In the genomic region with DNA sequence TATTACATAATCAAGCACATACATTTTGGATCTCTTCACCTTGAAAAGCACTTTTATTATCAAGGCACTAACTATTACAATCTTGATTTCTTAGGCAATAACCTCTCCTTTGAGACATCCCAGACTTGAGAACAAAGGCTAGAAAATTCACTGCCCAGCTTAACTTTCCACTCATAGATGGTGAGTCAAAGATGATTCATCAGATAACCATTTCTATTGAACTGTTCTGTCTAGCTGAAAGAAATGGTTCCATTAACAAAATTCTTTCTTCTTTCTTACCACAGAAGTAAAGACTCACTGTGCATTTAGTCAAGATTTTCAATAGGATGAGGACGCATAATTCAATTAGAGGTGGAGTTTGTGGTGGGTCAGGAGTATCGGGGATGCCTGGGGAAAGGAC, we compare ENCODE assay signal across 21 mouse cellular contexts.
"Had no signal": no experiment of that assay in that cellular context is flagged by ENCODE, and none has a peak within 500 bp of the region (broad histone marks: within the 10 kb centered on the region; RNA-seq: fewer than 3 reads in every experiment).

No protein-coding gene starts in this region.

- H3K36me3 ChIP-seq: limb, embryonic 10.5 days; limb, embryonic 13.5 days; liver, embryonic 12.5 days; liver, embryonic 15.5 days; lung, embryonic 15.5 days; midbrain, embryonic 12.5 days; midbrain, embryonic 15.5 days; neural tube, embryonic 13.5 days had no signal

- H3K9me3 ChIP-seq: limb, embryonic 10.5 days; limb, embryonic 13.5 days; liver, embryonic 12.5 days; liver, embryonic 15.5 days; lung, embryonic 15.5 days; midbrain, embryonic 12.5 days; midbrain, embryonic 15.5 days; neural tube, embryonic 13.5 days had no signal

- H3K4me3 ChIP-seq: limb, embryonic 10.5 days; limb, embryonic 13.5 days; liver, embryonic 12.5 days; liver, embryonic 15.5 days; lung, embryonic 15.5 days; midbrain, embryonic 12.5 days; midbrain, embryonic 15.5 days; neural tube, embryonic 13.5 days had no signal

- H3K9ac ChIP-seq: limb, embryonic 13.5 days; liver, embryonic 12.5 days; liver, embryonic 15.5 days; lung, embryonic 15.5 days; midbrain, embryonic 12.5 days; midbrain, embryonic 15.5 days; neural tube, embryonic 13.5 days had no signal

- H3K4me1 ChIP-seq: limb, embryonic 13.5 days; liver, embryonic 12.5 days; liver, embryonic 15.5 days; lung, embryonic 15.5 days; midbrain, embryonic 12.5 days; midbrain, embryonic 15.5 days; neural tube, embryonic 13.5 days had no signal

- H3K27ac ChIP-seq: limb, embryonic 10.5 days; limb, embryonic 13.5 days; liver, embryonic 12.5 days; liver, embryonic 15.5 days; lung, embryonic 15.5 days; midbrain, embryonic 12.5 days; midbrain, embryonic 15.5 days; neural tube, embryonic 13.5 days had no signal

- H3K27me3 ChIP-seq: limb, embryonic 13.5 days; liver, embryonic 12.5 days; liver, embryonic 15.5 days; lung, embryonic 15.5 days; midbrain, embryonic 12.5 days; midbrain, embryonic 15.5 days; neural tube, embryonic 13.5 days had no signal

- H3K4me2 ChIP-seq: limb, embryonic 13.5 days; liver, embryonic 12.5 days; liver, embryonic 15.5 days; lung, embryonic 15.5 days; midbrain, embryonic 12.5 days; midbrain, embryonic 15.5 days; neural tube, embryonic 13.5 days had no signal

- ATAC-seq: liver, embryonic 12.5 days; midbrain, embryonic 15.5 days had no signal

- DNase-seq: kidney, adult 11 months; kidney, adult 9 months; kidney, postnatal 14 days; kidney, postnatal 4 days; liver; lung, adult 18-20 months; lung, postnatal 10 days; lung, postnatal 4 days; right cerebral cortex, adult 18-20 months; right cerebral cortex, postnatal 14 days; right cerebral cortex, postnatal 4 days; thymus, adult 18-20 months; thymus, postnatal 36 days had no signal
